Mouse (Mus musculus): Measurements from ENCODE around the gene Usp48.
A peak's percentile ranks its signal among the peaks of the same experiment; 100 is the strongest.

- TF ChIP-seq CTCF (IDR thresholded peaks at IDR 0.05; ENCODE audit: low read depth, low read length) (peak; percentile 79), POLR2A (IDR thresholded peaks at IDR 0.05; ENCODE audit: borderline replicate concordance, low read depth, low read length) (no peak)
Measured at GRCm38 (mm10) chr4:137682961-137683453, 89.5 kb downstream of the Usp48 start.
